Mouse (Mus musculus) neural tube, postnatal 0 days (tissue): ENCODE measurements around the gene E130311K13Rik. TPM values are rescaled to one million over a fixed set of nuclear protein-coding genes. Genes with fewer than 3 reads are reported as not detected.

Experiments used
- polyA plus RNA-seq: library from polyadenylated mRNA; unstranded; fragments of >200 nt; fragmentation: Nextera tagmentation; extraction: Ambion mirVana; gene quantifications from 2 replicates; pipeline ENCODE4 v1.2.1, GENCODE M21; 2015

The E130311K13Rik gene
- 10.8 and 10.9 TPM in 2 replicates for polyA plus RNA-seq

DNA sequence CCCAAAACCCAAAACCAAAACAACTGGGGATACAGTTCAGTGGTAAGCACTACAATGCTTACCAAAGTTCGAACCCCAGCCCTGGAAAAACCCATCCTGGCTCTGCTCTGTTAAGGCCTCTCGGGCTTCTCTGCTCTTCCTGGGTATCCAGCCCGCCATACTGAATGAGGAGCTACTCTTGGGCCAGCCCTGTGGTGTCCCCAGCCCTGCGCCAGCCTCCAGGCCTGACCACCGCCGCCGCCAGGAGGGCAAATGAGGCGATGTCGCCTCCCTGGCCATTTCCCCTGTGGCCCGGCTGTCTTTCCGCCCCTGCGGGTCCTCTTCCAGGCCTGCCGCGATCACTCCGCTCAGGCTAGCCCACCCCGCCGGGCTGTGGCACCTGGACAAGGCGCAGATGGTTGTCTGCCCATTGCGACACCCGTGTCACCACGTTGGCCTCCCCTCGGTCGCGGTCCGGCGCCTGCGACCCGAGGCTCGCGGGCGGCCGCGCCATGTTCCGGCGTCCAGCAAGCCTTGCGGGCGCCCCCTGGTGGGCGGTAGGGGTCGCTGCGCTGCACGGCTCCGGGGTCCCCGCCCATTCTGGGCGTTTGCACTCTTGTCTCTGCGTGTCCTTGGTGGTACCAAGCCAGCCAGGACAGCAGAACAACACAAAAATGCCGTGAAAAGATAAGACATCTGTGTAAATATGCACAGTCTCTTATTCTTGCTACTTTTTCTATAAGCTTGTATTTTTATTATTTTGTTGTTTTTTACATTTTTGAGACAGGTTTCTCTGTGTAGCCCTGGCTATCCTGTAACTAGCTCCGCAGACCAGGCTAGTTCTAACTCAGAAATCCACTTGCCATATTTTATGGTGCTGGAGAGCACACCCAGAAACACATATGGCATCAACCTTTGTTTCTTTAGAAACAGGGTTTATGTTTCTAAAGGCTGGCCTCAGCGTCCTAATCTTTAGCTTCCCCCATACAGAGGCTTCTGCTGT, at the start of gene E130311K13Rik:
Gene E130311K13Rik (minus strand): TSS at position 595 of the 982 bp plus-strand sequence.

DNA sequence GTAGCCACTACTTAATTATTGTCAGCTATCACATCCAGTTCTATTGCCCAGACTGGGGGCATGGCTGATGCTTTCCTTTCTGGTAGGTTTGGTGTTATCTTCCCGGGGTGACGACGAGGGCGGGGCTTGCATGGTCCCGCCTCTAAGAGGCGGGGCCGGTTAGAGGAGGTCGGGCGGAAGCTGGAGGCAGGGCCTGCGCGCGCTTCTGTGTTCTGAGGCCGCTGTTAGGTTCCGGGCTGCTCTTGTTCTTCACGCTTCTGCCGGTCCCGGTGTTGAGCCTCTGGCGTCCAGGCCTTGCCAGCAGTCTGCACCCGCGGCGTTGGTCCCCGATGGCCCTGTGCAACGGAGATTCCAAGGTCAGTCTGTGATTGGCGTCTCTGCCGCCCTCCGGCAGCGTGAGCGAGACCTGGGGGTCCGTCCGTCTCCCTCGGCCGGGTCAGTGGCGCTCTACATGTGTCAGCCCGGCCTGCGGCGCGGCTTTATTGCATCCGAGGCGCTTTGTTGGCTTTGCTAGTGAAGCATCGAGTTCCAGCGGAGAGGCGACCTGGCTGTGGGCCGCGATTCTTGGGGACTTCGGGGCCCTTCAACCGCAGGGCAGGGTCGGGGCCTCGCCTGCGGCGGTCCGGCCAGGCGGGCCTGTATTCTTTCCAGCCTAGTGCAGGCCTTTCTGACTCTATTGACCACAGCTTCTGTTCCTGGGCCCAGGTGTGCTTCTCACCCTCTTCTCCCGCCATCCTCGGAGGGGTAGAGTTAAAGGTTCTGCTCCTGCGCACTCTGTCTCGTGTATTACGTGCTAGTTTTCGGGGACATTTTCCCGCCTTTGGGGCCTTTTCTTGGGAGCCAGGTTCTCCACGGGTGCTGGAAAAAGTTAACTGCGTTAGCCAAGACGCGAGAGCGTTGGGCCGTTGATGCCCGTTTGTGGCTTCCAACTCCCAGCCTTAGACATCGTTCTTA, 47.0 kb upstream of the E130311K13Rik start, which contains the start of gene Gmps:
Gene Gmps (plus strand): TSS at position 152 of the 954 bp plus-strand sequence.

DNA sequence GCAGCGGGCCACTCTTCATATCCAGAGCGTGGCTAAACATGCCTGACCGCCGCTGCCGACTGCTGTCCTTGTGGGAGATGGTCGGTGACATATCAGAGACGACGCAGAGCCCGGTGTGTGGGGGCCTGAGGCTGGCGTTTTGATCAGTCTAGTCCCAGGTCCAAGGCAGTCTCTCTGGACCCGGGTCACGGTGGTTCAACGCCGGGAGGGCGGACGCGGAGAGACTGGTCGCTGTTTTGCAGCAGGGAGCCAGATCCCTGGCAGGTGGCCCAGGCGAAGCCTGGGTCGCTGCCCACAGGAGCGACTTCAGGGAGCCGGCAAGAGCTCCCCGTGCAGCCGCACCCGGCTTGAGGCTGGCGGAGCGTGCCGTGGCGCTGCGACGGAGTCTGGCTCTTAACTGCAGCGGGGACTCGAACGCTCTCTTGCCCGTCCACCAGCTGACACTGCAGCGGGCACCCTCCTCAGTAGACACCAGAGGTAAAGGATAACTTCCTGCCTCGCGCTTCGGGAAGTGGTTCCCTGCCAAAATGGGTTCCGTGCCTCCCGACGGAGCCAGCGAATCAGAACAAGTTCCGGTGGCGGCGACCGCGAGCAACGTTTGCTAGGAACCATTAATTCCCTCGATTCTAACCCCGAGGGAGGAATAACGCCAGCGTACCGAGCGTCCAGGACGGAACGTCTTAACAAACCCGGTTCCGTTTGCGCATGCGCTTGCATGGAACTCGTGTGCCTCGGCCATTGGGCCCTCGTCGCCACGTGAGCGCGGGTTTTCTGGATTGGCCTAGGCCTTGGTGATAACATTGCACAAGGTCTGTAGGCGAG, 35.0 kb upstream of the E130311K13Rik start, which contains the start of gene Slc33a1:
Gene Slc33a1 (minus strand): TSS at position 669 of the 822 bp plus-strand sequence.

DNA sequence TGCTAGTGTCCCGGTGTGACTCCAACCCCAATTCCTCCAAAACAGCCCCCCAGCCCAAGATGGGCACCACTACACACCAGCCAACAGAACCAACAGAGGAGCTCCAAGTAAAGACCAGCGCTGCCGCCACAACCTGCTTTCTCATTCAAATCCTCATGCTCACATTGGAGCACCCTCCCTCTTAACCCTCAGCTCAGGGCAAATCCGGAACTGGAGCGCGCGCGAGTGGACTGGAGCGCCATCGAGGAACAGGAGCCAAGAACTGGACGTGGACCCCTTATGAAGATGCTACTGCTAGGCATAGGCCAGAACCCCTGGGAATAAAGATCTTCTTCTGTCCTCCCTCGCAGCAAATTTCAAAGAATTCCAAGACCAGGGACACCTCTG, 30.0 kb downstream of the E130311K13Rik start, which contains the start of gene Plch1:
Gene Plch1 (minus strand): TSS at position 164 of the 387 bp plus-strand sequence.

Other genes with a start within 250 kb of the E130311K13Rik start
- gene Plch1, start 30.0 kb downstream of the E130311K13Rik start, polyA plus RNA-seq, result 4.8 and 6.1 TPM in 2 replicates
- 19.4 and 22.5 TPM in 2 replicates for gene Slc33a1, start 35.3 kb upstream of the E130311K13Rik start, polyA plus RNA-seq
- 28.1 and 29.1 TPM in 2 replicates for gene Gmps, start 46.6 kb upstream of the E130311K13Rik start, polyA plus RNA-seq
- gene Vmn2r1, start 152.1 kb upstream of the E130311K13Rik start, polyA plus RNA-seq, result 0.08 and 0.23 TPM in 2 replicates
- 0.10 and 0.12 TPM in 2 replicates for gene Vmn2r2, start 212.5 kb upstream of the E130311K13Rik start, polyA plus RNA-seq